Mouse (Mus musculus): ENCODE data around the gene Bloc1s2.

DNA sequence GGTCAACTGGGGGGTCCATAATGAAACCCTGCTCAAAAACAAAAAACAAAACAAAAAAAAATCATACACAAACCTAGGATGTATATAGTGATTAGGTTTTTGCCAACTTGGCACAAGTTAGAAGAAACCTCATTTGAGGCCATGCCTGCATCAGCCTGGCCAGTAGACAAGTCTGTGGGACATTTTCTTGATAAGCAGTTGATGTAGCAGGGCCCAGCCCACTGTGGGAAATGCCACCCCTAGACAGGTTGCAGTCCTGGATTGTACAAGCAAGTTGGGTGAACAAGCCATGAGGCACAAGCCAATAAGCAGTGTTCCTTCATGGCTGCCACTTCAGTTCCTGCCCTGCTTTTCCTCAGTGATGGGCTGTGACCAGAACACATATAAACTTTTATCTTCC is 45.4 kb downstream of the Bloc1s2 start:
- TF ChIP-seq CTCF (IDR thresholded peaks at IDR 0.05; ENCODE audit: borderline replicate concordance, control insufficient read depth, extremely low read depth, insufficient read depth, low read length, poor library complexity), result no peak
- no peak for TF ChIP-seq POLR2A (IDR thresholded peaks at IDR 0.05; ENCODE audit: control insufficient read depth, extremely low read depth, insufficient read depth, low read length, poor library complexity)
